Mouse (Mus musculus) forebrain, embryonic 12.5 days (tissue): ENCODE measurements at regions not wholly inside any gene's neighbourhood (a gene's known extent, or its start where the extent isn't known, plus 50 kb on each side); places are given as distances from the start of the nearest gene placed in this dataset.

ENCODE experiments used
- ATAC-seq: fragments of 200-750 bp; cut with Nextera tagmentation; 2 replicates; pipeline ENCODE4 v1.8.0; 2017; ENCODE audit warnings: moderate TSS enrichment; ENCODE audit not compliant: low FRiP score
- H3K27ac ChIP-seq: fragments of 300-500 bp; sonication (generic); 2 replicates; pipeline ENCODE4 v1.5.1; 2016; ENCODE audit warnings: mild to moderate bottlenecking
- H3K27me3 ChIP-seq: fragments of 300-500 bp; sonication (generic); 2 replicates; pipeline ENCODE4 v1.6.1; 2016; ENCODE audit warnings: mild to moderate bottlenecking
- H3K36me3 ChIP-seq: fragments of 300-500 bp; sonication (generic); replicated peaks from 2 replicates; pipeline ENCODE4 v1.6.1; 2016; ENCODE audit warnings: mild to moderate bottlenecking
- H3K4me1 ChIP-seq: fragments of 300-500 bp; sonication (generic); 2 replicates; pipeline ENCODE4 v1.6.1; 2016
- H3K4me2 ChIP-seq: fragments of 300-500 bp; sonication (generic); 2 replicates; pipeline ENCODE4 v1.6.1; 2016; ENCODE audit warnings: mild to moderate bottlenecking, moderate library complexity
- H3K4me3 ChIP-seq: fragments of 300-500 bp; sonication (generic); replicated peaks from 2 replicates; pipeline ENCODE4 v1.5.1; 2016; ENCODE audit warnings: mild to moderate bottlenecking
- H3K9ac ChIP-seq: fragments of 300-500 bp; sonication (generic); 2 replicates; pipeline ENCODE4 v1.6.1; 2016; ENCODE audit warnings: mild to moderate bottlenecking
- H3K9me3 ChIP-seq: fragments of 300-500 bp; sonication (generic); 2 replicates; pipeline ENCODE4 v1.6.1; 2016
- WGBS: fragments of 180-500 bp; shearing (Covaris S2); methylation state at CpG from one replicate; pipeline ENCODE4 v1.1.7; 2016; 5-methylcytosine and 5-hydroxymethylcytosine counted together

DNA sequence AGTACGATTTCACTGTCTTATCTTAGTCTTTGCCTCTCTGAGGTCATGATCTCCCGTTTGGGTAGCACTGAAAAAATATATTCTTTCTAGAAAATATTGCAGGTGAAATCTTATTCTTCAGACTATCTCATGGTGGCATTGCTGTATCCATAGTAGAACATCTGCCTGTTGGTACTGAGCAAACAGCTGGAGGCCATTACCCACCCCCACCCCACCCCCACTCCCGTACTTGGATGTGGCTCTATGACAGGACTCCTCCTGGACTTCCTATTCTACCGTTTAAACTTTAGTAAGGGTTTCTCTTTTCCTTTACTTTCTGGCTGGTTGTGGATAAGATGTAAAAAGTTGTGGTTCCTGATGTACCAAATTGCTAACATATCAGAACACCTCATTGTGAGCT is 53.3 kb upstream of the Ccn2 start:
- no peak overlapping the region for H3K9ac ChIP-seq
- 89% methylated on average over 4 of the region's 4 CpGs for WGBS
- H3K9me3 ChIP-seq, result no peaks in the 10 kb centered on the region
- H3K27ac ChIP-seq, result no peak overlapping the region
- H3K4me3 ChIP-seq, result no peak overlapping the region
- no peaks in the 10 kb centered on the region for H3K36me3 ChIP-seq
- H3K27me3 ChIP-seq, result no peaks in the 10 kb centered on the region
- H3K4me1 ChIP-seq, result no peaks in the 10 kb centered on the region
- no peak overlapping the region for H3K4me2 ChIP-seq
- ATAC-seq, result no peak
